Mouse (Mus musculus) retina, embryonic 14.5 days (tissue): ENCODE measurements around the gene Lctl.

Experiments
- DNase-seq: peaks from one replicate; pipeline ENCODE4 v3.0.0-alpha.2; 2015; ENCODE audit warnings: low spot score

The Lctl gene

DNA sequence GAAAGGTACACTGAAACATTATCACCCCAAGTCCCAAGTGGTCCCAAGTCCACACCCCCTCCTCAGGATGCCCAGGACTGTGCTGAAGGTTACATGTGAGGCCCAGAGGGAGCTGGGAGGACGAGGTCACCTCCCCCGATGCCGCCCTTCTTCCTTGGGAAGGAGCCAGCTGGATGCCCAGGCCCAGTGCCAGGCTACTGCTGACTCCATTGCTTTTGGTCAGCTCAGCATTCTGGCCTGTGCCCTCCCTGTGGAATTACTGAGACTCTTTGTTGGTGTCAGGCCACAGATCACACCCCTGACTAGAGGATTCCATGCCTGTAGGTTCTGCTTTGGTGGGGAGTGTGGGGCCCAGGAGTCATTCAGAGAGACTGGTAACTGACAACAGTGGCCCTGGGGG, at the start of gene Lctl:
Lctl (plus strand) TSS at position 272 of the 400 bp plus-strand sequence.
- DNase-seq: no peak

DNA sequence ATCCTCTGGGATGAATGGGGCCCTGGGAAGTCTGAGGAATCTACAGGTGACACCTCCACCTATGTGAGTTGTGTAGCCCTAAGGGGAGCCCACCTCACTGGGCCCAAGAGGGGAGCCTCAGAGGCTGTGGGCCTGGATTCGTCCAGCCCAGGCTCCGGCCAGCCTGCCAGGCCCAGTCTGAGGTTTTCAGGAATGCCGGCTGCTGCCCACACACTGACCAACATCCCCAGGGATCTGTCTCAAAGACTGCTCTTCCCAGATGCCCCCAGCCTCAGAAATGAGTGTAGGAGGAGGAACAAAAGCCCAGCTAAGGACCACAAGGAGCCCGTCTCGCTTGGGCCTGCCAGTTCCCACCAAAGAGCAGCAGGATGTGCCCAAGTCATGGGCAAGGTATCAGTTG, 49.2 kb upstream of the Lctl start:
- DNase-seq: no peak

DNA sequence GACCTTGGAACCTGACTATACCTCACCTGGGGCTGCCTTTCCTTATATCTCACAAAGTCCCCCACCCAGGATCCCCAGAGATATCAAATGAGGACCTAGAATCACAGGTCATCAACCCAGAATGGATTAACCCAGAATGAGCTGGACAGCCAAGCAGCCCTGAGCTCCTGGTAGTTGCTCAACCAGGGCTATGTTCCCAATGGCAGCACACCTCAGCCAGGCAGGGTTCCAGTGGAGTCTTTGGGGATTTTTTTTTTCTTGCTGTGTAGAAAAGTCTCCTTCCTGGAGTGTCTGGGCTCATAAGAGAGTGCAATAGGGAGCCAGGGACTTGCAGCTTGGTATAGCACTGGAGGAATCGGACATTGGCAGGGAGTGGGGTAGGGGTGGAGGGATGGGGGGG, 48.4 kb upstream of the Lctl start:
- DNase-seq: no peak

DNA sequence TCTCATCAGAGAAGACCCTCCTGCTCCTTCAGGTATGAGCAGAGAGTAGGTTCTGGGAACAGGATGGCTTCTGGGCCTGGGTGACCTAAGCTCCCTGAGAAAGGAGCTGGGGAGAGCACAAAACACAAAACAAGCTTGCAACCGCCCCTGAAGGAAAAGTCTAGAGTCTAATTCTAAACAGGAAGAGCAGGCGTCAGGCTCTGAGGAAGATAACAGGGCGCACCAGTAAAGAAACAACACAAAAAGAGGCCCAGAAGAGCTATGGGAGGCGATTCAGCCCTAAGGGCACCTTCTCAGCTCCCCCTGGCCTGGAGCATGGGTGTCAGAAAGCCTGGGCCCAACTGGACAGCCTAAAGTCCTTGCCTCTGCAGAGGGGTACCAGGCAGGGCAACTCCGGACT, 47.8 kb upstream of the Lctl start:
- DNase-seq: no peak

DNA sequence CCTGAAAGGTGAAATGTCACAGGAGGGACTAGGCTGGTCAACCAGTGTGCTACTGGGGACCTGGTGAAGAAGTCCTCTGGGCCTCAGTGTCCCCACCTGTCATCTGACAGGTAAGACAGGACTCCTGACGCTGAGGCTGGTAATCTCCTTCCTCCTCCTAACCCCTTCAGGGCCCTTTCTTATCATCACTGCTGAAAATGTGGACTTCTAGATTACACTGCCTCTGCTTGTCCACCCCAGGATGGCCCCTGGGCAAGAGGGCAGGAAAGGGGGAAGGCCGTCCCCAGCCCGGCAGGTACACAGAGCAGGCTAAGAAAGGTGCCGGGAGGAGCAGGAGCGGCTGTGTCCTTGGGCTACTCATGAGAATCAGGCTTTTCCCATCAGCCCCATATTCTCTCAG, 46.3 kb upstream of the Lctl start:
- DNase-seq: no peak

DNA sequence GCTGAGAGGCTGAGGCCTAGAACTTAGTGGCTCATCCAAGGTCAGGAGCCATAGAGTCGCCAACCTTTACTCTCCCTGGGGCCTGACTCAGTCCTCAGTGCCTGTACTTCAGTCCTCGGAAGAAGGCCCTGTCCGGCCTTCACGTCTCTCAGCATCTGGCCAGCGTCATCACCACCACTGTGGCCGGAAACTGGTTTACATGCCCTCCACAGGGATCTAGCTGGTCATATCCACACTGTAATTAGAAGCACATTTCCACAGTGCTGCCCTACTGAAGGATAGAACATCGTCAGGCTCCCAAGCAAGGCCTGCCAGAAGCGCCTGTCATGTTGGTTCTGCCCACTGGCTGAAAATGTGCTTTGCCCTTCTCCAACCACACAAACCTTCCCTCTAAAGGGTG, 42.1 kb upstream of the Lctl start:
- DNase-seq: no peak

DNA sequence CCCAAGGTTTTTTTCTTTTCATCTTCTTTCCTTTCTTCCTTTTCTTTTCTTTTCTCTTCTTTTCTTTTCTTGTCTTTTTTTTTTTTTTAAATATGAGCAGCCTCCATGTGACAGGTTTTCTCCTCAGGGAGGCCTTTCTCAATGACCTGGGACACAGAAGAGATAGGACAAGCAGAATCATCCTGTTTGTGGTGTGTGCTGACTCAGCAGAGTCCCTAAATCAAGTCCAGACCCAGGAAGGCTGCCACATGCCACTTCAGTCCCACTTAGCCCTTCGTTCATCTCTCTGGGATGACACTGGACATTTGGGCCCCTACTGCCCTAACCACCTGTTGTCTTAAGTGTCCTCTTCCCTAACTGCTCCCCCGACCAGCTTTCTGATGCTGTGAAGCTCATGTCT, 40.5 kb upstream of the Lctl start:
- DNase-seq: no peak

DNA sequence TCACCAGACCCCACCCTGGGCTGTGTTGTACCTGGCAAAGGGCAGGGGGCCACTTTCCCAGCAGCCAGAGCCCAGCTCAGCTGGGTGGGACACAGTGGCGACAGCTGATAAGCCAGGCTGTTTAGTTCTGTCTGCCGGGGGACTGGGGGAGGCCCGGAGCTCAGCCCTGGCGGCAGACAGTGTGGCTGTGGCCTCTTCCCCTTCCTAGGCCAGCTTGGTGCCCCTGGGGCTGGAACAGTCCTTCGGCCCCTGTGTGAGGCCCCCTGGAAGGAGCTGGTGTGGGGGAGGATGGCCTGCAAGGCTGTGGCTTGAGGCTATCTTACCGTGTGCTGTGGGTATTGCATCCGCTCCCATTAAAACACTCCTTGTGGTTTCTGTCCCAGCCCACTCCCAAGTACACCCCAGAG, 38.6 kb upstream of the Lctl start:
- no peak for DNase-seq

DNA sequence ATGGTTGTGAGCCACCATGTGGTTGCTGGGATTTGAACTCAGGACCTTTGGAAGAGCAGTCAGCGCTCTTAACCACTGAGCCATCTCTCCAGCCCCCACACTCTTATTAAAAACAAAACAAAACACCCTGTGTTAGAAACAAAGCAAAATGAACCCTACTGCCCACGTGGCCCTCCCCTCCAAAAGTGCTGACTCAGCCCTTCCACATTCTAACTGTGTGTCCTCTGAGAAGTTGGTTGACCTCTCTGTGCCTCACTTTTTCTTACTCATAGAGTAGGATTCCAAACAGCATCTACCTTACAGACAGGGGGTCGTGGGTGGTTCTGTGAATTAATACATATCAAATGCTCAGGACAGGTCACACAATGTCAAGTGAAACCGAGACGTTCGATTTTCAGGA, 37.0 kb upstream of the Lctl start:
- DNase-seq: no peak

DNA sequence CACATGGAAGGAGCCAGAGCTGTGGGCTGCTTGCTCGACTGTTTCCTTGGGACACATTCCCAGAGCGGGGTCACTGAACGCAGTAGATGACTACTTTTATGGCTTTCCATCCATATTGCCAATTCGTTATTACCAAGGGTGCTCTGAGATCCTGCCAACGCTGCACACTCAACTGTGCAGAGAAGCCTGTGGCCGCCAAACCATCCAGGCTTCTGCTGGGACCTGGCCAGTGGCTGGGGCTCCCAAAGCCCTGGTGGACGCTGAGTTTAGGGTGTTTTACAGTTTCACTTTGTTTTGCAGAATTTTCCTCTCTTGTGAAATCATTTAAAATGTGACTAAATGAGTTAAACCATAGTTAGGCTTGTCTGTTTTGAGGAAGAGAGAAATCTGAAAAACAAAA, 32.7 kb upstream of the Lctl start:
- DNase-seq: no peak

DNA sequence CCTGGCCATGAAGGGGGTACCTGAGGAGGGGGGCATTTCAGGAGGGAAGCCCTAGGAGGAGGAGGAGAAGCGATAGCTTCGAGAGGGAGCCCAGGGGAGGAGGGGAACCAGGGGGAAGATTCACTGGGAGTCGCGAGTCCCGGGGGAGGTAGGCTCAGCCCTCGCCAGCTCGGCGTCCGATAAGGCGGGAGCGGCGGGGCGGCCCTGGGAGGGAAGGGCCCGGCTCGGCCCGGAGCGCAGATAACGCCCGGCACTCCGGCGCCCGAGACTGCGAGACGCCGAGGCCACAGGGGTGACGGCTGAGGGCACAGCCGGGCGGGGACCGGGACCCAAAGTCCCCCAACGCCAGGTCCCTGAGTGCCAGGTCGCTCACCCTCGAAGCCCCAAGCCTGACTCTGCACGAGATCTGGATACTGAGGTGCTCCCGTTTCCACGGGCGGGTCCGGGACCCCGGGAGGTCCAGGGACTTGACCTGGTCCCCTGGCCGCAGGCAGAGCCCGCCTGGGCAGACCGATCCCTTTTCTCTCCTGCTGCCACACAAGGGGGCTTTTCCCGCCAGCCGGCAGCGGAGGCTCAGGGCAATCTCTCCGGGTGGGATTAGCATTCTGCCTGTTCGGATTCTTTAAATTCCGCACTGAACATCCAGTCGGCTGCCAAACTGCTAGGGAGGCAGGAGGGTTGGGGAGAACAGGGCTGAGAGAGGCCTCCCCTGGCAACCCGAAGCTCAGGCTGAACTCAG, 32.1 kb upstream of the Lctl start:
- DNase-seq: peak; percentile 52

DNA sequence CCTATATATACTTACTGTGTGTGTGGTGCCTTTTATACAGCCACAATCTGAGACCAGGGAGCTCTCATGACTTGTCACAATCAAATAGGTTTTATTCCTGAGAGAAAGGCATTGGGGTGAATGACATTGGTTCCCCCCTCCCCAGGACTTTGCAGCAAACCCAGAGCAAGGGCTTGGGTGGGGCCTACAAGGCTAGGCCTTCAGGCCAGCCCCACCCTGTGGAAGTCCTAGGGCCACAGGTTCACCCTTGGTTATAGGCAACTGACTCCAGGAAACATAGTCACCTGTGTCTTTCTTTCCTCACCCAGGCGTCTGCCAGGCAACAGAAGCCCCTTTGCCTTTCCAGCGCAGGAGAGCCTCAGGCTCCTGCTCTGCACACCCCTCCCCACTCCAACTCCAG, 31.0 kb upstream of the Lctl start:
- DNase-seq: no peak

DNA sequence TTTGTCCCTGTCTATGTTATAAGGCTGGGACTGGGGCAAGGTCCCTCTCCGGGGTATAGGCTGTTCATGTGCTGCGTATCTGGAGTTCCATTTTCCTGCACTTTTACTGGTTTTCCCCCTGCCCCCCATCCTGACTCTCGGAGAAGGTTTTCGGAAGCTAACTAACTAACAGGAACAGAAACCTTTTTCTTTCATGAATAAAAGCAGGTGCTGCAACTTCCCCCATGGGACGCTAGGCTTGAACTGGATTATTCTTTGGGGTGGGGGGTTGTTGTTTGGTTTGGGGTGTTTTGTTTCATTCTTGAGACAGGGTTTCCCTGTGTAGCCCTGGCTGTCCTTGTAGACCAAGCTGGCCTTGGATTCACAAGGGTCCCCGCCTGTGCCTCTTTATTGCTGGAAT, 30.4 kb upstream of the Lctl start:
- no peak for DNase-seq

DNA sequence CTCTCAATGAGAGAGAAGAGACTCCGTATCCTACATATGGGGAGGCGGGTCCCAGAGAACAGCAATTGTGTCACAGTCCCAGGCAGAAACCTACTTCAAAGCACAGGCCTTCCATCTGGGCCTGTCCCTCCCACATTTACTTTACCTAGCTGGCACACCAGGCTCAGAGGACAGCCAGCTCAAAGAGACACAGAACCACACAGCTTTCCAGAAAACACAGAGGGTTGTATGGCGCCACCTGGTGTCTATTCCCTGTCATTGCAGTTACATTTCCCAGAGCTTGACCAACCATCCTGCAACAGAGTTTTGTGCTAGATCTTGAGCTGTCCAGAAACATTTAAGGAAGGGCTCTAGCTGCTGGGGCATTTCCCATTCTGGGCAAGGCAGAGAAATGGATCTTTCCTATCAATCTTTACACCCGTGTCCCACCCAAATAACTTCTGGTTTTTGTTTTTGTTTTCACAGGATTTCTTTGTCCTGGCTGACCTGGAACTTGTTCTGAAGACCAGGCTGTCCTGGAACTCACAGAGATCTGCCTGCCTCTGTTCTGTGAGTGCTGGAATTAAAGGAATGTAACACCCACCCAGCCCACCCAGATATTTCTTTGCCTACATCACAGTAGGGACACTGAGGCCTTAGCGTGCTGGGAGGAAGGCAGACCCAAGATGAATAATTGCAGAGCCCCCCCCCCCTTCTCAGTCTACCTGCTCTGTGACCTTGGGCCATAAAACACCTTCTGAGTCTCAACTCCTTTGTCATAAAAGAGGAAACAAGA, 29.3 kb upstream of the Lctl start:
- DNase-seq: peak; percentile 92

DNA sequence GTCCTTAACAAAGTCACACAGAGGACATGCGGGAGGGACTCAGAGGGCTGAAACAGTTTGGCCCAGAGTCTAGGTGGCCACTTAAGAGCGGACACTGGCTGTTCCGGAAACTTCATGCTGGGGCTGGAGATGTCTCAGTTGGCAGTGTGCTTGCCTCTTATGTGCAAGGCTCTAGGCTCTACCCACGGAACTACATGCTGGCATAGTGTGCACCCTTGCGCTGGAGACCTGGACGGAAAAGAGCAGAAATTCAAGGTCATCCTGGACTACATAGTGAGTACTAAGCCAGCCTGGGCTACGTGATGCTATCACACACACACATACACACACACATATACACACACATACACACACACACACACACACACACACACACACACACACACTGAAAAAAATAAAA, 28.6 kb upstream of the Lctl start:
- DNase-seq: no peak

DNA sequence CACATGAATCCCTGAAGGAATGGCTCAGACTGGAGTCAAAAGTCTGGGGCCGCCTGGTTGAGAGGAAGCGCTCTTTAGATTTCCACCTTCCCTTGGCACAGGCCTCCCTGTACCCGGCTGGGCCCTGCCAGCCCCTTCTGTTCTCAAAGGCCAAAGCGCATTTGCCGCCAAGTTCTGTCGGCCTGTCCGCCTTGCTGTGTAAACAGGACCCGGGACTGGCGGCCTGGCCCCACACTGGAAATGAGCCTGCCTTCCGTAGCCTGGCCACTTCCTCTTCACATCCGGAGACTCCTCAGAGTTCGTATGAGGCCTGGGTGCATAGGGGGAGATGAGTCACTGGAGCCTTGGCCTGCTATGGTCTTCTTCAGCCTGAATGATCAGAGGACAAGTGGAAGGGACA, 27.9 kb upstream of the Lctl start:
- DNase-seq: no peak

DNA sequence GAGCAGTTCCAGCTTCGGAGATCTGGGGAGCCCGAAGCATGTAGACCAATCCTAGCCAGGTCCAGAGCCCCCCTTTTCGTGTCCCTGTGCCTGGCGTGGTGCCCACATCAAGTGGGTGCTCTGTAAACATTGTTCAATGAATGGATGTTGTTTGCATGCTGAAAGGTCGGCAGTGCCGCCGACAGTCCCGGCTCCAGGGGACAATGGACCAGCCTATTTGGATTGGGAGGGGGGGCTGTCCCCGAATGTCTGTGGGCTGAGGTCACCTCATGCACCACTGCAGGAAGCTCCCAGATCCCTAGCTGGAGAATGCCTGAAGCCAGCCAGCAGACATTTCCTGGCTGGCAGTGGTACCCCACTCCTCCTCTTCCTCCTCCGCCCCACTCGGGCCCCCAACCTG, 22.9 kb upstream of the Lctl start:
- no peak for DNase-seq

DNA sequence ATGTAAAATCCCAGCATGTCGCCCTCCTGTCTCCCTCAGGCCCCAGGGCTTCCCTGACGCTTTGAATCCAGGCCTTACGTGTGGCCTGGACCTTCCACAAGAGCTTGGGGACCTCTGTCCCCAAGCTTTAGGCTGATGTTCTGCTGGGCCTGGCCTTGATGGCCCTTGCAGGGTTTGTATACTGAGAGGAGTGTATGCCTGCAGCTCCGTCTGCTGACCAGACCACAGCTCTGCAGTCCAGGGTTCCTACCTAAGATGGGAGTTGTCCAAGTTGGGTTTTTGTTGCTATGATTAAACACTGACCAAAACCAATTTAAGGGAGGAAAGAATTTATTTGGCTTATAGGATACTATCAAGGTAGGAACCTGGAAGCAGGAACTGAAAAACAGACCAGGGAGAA, 18.7 kb upstream of the Lctl start:
- DNase-seq: peak; percentile 38

DNA sequence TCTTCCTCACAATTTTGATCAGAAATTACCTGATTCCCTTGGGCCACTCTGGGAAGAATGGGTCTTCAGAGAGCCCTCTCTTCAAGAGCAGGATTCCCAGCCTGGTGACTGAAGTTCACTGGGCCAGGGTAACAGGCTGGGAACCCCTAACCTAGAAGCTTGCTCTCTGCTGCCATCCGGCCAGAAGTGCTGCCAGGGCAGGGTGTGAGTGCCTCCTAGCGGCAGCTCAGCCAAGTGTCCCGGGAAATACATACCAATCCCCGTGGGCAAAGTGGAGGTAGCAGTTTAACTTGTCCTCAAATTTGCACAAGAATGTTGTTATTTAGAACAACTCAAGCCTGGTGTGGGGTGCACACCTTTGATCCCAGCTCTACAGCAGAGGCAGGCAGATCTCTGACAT, 16.5 kb upstream of the Lctl start:
- DNase-seq: peak; percentile 88

DNA sequence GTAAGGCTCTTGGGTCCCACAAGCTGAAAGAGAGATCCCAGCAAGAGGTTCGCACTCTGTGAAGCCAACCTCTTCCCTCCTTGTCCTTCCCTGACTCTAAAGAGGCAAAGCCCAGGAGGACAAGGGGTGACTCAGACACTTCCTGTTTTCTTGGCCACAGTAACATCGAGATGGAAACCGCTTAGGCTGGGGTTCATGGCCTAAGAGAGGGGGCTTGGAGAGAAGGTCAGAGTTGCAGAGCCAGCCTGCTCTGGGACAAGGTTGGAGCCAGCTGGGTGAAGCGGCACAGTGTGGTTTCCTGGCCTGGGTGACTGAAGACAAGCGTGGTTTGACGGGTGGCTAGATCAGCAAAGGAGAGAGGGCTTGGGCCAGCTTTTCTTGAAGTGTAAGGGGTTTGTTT, 11.6 kb upstream of the Lctl start:
- no peak for DNase-seq

DNA sequence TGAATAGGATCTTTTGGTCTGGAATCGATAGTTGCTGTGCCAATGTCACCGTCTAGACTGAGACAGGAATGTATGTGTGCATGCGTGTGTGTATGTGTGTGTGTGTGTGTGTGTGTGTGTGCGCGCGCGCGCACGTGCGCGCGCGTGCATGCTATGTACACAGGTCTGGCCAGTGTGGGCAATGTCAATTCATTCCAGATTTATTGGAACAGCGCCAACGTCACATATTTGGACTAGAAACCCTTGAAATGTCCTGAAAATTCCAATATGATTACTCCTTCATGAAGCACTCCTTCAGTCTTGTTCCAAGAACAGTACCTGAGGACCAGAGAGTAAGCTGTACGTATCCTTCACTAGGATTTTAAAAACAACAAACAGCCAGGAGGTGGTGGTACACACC, 6.4 kb upstream of the Lctl start:
- no peak for DNase-seq

DNA sequence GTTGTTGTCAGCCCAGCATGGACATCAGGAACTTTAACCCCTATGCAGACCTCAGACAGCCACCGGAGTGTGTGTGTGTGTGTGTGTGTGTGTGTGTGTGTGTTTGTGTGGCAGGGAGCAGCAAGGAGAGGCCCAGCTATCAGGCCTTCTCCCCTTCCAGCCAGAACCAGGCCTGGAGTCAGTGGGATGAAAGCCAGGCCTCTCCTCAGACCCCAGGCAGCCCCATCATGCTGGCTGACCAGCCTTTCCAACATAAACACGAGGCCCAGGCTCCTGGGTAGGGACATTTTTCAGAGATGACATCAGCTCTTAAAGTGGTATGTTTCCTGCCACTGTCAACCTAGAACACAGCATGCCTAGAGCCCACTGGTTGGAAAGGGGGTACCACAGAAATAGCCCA, 2.3 kb upstream of the Lctl start:
- no peak for DNase-seq

DNA sequence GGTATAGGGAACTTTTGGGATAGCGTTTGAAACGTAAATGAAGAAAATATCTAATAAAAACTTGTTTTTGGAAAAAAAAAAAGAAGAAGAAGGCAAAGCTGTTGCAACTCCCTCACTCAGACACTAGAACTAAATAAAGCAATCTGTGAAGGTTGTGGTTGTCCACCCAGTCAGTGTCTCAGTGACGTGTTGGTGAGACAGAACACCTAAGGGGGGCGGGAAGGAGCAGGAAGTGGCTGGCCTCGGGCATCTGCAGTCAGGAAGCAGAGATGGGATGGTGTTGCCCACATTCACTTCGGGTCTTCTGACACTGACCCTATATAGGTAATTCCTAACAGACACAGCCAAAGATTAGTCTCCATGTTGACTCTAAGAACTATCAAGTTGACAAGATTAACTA, 1.2 kb upstream of the Lctl start:
- no peak for DNase-seq

DNA sequence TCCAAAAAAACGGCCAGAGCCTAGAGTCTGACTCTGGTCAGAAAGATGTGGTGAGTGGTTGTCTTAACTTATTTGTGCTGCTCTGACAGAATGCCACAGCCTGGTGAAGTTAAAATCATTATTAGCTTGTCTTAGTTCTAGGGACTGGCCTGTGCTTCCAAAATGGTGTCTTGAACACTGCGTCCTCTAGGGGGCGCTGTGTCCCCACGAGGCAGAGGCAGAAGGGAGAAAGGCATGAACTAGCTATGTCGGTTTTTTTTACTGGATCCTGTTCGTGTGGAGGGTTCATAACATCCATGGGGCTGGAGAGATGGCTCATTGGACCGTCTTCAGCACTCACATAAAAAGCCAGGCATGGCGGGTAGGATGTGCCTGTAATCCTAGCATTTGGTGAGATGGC, 3.0 kb downstream of the Lctl start:
- DNase-seq: peak; percentile 60
